Mouse (Mus musculus) spleen, embryonic (tissue): ENCODE measurements around the gene Rasgrp2.

Source experiments
- CTCF ChIA-PET: fragments of 350-600 bp; sonication (Branson Sonifier 250); formaldehyde crosslinking; loops from one replicate; lab custom pipeline; 2022; lab: Charles Lee

Rasgrp2 gene

GRCm38 (mm10) chr19:6382323-6382924, 16.7 kb upstream of the Rasgrp2 start:
- CTCF ChIA-PET = no interaction called here

- CTCF ChIA-PET = interaction anchor here (0.6 to 0.8 kb wide), 2 partner anchors 10 to 632 kb away, joined by 3 read pairs; no protein-coding TSS in a partner anchor
Observed at GRCm38 (mm10) chr19:6383470-6383869, 15.7 kb upstream of the Rasgrp2 start.

GRCm38 (mm10) chr19:6384128-6384527, 15.0 kb upstream of the Rasgrp2 start, which contains the start of gene Pygm:
TSS of gene Pygm (plus strand) at chr19:6384399.
- CTCF ChIA-PET = interaction anchor here (0.8 kb wide), 1 partner anchor 11 kb away, joined by 3 read pairs; no protein-coding TSS in a partner anchor

GRCm38 (mm10) chr19:6384954-6385353, 14.2 kb upstream of the Rasgrp2 start:
- CTCF ChIA-PET = no interaction called here

GRCm38 (mm10) chr19:6385419-6385818, 13.7 kb upstream of the Rasgrp2 start:
- CTCF ChIA-PET = no interaction called here

- CTCF ChIA-PET = interaction anchor here (0.6 kb wide), 1 partner anchor 130 kb away, joined by 3 read pairs; no protein-coding TSS in a partner anchor
Observed at GRCm38 (mm10) chr19:6385821-6386220, 13.3 kb upstream of the Rasgrp2 start.

- CTCF ChIA-PET = interaction anchor here (0.6 kb wide), 1 partner anchor 129 kb away, joined by 3 read pairs; no protein-coding TSS in a partner anchor
Observed at GRCm38 (mm10) chr19:6386234-6386633, 12.9 kb upstream of the Rasgrp2 start.

DNA sequence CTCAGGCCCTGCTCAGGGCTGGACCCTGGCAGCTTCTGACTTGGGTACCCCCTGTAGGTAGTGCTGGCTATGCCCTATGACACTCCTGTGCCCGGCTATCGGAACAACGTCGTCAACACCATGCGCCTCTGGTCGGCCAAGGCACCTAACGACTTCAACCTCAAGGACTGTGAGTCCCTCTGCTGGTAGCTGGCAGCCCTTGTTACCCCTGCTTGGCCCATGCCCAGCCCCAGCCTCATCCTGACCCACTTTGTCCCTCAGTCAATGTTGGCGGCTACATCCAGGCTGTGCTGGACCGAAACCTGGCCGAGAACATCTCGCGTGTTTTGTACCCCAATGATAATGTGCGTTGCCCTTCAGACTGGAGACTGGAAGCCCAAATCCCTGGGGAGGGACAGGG, 11.1 kb upstream of the Rasgrp2 start:
- CTCF ChIA-PET = interaction anchor here (0.5 kb wide), 1 partner anchor 89 kb away, joined by 10 read pairs; no protein-coding TSS in a partner anchor

GRCm38 (mm10) chr19:6389803-6390202, 9.3 kb upstream of the Rasgrp2 start:
- CTCF ChIA-PET = no interaction called here

GRCm38 (mm10) chr19:6390251-6390650, 8.9 kb upstream of the Rasgrp2 start:
- CTCF ChIA-PET = no interaction called here

DNA sequence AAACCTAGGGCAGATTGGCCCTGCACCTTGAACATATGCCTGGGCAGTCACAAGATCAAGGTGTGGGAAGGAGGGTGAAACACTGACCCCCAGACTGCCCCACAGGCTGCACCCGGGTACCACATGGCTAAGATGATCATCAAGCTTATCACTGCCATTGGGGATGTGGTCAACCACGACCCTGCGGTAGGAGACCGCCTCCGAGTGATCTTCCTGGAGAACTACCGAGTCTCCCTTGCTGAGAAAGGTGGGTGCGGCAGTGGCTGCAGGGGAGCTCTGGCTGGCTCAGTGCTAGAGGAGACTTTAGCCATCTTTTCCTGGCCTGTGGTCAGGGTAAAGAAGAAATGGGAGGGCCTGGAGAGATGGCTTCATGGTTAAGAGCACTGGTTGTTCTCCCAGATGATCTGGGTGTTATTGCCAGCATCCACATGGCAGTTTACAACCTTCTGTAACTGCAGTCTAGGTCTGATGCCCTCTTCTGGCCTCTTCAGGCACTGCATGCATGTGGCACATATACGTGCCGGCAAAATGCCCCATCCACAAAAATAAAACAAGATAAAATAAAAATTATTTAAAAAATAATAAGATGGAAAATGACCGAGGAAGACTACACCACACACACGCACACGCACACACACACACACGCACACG, 6.3 kb upstream of the Rasgrp2 start:
- CTCF ChIA-PET = no interaction called here

DNA sequence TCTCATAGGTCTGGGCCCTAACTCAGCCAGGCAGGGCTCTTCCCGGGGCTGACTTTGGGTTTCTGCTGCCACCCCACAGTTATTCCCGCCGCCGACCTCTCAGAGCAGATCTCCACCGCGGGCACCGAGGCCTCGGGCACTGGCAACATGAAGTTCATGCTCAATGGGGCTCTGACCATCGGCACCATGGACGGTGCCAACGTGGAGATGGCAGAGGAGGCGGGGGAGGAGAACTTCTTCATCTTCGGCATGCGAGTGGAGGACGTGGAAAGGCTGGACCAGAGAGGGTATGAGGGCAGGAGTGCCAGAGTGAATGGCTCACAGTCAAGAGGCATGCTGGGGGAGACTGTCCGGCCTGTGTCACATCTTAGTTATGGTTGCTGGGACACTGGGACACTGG, 5.5 kb upstream of the Rasgrp2 start:
- CTCF ChIA-PET = no interaction called here

- CTCF ChIA-PET = no interaction called here
Observed at GRCm38 (mm10) chr19:6396237-6396636, 2.9 kb upstream of the Rasgrp2 start.

DNA sequence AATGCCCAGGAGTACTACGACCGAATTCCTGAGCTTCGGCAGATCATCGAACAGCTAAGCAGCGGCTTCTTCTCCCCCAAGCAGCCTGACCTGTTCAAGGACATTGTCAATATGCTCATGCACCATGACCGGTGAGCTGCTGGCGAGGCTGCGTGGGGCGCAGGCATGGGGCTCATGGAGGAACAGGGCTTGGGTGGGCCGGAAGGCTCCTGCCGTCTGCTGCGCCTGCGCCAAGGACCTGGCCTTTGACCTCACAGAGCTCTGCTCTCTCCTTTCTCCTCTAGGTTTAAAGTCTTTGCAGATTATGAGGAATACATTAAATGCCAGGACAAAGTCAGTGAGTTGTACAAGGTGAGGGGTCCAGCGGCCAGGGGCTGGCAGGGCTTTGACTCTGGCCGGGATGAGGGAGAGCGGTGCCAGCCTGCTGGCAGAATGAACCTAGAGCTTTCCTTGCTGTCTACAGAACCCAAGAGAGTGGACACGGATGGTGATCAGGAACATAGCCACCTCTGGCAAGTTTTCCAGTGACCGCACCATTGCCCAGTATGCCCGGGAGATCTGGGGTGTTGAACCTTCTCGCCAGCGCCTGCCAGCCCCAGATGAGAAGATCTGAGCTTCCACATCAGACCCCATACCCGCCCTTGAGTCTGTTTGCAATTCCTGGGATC, 1.4 kb upstream of the Rasgrp2 start:
- CTCF ChIA-PET = interaction anchor here (0.9 kb wide), 1 partner anchor 62 kb away, joined by 3 read pairs; no protein-coding TSS in a partner anchor

- CTCF ChIA-PET = interaction anchor here (1.0 kb wide), 1 partner anchor 33 kb away, joined by 3 read pairs; no protein-coding TSS in a partner anchor
Observed at GRCm38 (mm10) chr19:6398447-6399284, 474 bp upstream of the Rasgrp2 start.

DNA sequence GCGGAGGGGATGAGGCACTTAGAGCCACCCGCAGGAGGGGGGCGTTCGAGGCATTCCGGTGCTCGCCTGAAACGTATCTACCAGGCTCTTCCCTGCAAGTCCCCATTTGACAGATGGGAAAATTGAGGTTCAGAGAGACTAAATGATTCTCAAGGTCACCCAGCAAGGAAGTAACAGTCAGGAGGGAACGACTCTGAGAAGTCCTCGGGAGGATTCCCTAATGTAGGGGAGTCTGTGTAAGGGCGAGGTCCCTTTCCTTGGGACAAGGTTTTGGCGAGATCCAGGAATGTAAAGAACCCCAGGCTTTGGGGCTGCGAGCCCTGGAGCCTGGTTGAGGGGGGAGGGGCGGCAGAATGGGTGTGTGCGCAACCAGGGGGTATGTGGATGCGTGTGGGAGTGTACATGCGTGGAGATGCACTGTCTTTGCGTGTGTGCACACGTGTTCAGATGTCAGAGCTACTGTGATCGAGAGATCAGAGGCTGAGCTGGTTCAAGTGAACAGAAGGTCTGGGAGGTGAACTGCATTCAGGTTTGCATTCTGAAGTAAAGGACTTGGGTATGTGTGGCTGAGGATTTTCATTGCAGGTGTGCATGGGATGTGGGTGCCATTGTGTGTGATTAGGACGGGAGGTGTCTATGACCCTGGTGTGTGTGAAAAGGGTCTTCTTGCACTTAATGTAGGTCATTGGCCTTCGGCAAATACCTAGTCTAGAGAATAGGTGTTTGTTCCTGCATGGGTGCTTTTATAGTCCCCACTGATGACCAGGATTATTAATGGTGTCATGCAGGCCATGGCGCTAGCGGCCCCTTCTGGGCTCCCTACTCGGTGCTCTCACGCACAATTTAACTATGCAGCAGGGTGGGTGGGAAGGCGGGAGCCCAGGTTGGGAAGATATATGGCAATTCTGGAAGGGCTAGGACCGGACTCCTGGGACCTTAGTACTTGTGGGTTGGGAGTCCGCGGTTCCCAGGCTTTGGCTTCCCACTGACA, 1.3 kb downstream of the Rasgrp2 start:
- CTCF ChIA-PET = no interaction called here

DNA sequence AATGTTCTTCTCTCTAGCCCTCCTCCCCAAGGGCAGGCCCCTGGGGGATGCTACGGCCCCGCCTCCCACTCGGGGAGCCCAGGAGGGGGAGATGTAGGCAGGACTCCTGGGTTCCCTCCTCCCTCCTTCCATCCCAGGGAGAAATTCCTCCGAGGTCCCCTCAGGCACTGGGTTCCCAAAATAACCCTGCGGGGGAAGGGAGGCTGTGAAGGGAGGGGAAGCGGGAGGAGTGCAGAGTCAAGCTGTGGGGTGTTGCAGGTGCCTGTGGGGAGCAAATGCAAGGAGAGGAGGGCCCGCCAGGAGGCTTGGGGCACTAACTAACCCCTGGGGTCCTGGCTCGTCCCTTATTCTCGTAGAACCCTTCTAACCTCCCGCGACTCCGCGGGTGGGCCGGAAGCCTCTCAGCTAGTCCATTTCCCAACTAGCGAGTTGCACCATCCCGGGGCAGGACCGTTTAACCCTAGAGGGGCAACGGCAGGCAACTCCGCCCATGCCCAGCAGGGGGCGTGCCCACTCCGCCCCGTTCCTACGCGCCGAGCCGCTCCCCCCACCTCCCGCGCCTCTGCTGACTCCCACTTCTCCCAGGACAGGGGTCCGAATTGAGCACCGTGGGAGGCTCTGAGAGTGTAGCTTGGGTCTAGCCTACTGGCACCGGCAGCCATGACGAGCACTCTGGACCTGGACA, 2.1 kb downstream of the Rasgrp2 start:
- CTCF ChIA-PET = interaction anchor here (0.6 to 1.1 kb wide), 3 partner anchors 11 to 265 kb away, joined by 3 to 4 read pairs (median 3); no protein-coding TSS in a partner anchor

DNA sequence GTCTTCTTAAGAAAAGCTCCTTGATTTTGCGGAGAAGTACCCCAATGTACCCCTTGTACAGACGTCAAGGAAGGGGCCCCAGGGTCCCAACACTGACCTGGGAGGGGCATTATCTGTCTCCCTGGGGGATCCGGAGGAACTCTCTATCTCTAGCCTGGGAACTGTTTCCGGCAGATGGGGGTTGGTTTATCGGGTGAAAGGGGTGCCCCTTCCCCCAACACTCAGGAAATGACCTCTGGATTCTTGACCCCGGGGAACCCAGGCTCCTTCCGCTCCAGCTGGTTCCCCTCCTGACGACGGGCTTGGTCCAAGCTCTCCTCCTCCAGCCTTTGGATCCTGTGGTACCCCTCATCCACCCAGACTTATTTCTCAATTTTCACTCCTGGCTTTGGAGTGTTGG, 2.8 kb downstream of the Rasgrp2 start:
- CTCF ChIA-PET = interaction anchor here (0.6 to 1.1 kb wide), 3 partner anchors 11 to 264 kb away, joined by 3 to 4 read pairs (median 3); no protein-coding TSS in a partner anchor

DNA sequence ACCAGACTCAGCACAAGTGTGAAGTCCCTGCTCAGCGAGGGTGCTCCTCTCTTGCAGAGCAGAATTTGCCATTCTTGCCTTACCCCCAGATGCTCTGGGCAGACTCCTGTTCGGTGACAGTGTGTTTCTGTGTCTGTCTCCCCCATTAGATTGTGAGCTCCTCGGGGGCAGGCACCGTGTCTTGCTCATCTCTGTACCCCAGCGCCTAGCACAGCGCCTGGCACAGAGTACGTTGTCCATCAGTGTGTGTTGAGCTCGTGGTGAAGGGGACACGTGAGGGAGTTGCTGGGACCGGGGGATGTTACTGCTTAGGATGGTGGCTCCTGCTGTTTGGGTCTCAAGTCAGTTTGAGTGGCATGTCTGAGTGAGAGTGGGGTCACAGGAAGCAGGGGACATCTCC, 4.7 kb downstream of the Rasgrp2 start:
- CTCF ChIA-PET = no interaction called here
